Mouse (Mus musculus) lung, adult 2 months (tissue): ENCODE data around the gene Actr5.

ENCODE experiments used
- CTCF ChIP-seq: fragments of 200-500 bp; IDR thresholded peaks from 2 replicates; pipeline ENCODE4 v1.5.1; 2011; ENCODE audit warnings: mild to moderate bottlenecking, low read length, control low read depth; ENCODE audit not compliant: insufficient read depth
- POLR2A ChIP-seq: fragments of 200-500 bp; IDR thresholded peaks from 2 replicates; pipeline ENCODE4 v1.6.1; 2011; ENCODE audit warnings: low read depth, mild to moderate bottlenecking, control low read depth, low read length, borderline replicate concordance; ENCODE audit errors: extremely low read depth

GRCm38 (mm10) chr2:158684910-158685309, 60.2 kb downstream of the Actr5 start:
- TF ChIP-seq CTCF (no peak), POLR2A (no peak)
